8 mouse cellular contexts compared by ENCODE assay signal in genomic region chr3:98427260-98427599, GRCm38 (mm10). TPM values are rescaled to one million over a fixed set of nuclear protein-coding genes. Genes with fewer than 3 reads are reported as not detected.
DNase-seq lines count a peak whose midpoint lies in the region; ATAC-seq lines count a peak whose summit lies in the region.

No protein-coding gene starts in this region.

- ATAC-seq in erythroblast, adult 5-6 weeks (replicated peaks; ENCODE audit: low FRiP score, poor library complexity, severe bottlenecking) = no peak; the same call in 1 of the 2 replicates
- ATAC-seq in neural tube, embryonic 11.5 days (ENCODE audit: insufficient read depth, low FRiP score, low TSS enrichment) = no peak
- no peak; the same call in 1 of the 2 replicates for ATAC-seq in limb, embryonic 12.5 days (ENCODE audit: insufficient number of reproducible peaks, insufficient read depth, low FRiP score, low TSS enrichment, low read depth)
- no peak for ATAC-seq in stomach, embryonic 14.5 days (ENCODE audit: insufficient number of reproducible peaks, insufficient read depth, low FRiP score, low read depth)
- ATAC-seq in megakaryocyte-erythroid progenitor cell, adult 5-6 weeks (replicated peaks; ENCODE audit: low FRiP score, low TSS enrichment, poor library complexity, severe bottlenecking) = no peak; the same call in 1 of the 2 replicates

- H3K27me3 ChIP-seq in erythroblast, embryonic 14.5 days (ENCODE audit: control insufficient read depth) = peaks cover 44% of the 10 kb centered on the region
- peaks cover 19% of the 10 kb centered on the region for H3K27me3 ChIP-seq in neural tube, embryonic 11.5 days (ENCODE audit: control insufficient read depth, insufficient read depth, low read length)
- peaks cover 41% of the 10 kb centered on the region for H3K27me3 ChIP-seq in limb, embryonic 12.5 days
- H3K27me3 ChIP-seq in stomach, embryonic 14.5 days (ENCODE audit: control insufficient read depth, insufficient read depth, low read length) = peaks cover 5% of the 10 kb centered on the region; the same call in 1 of the 2 replicates

- under 1% methylated on average over 21 of the region's 23 CpGs for WGBS in neural tube, embryonic 11.5 days
- 1% methylated on average over 23 of the region's 23 CpGs for WGBS in limb, embryonic 12.5 days
- WGBS in stomach, embryonic 14.5 days = 3% methylated on average over 23 of the region's 23 CpGs

- peak overlapping the region; percentile 50 for H3K4me3 ChIP-seq in erythroblast, embryonic 14.5 days (replicated peaks)
- H3K4me3 ChIP-seq in neural tube, embryonic 11.5 days (ENCODE audit: low read depth, low read length) = peak overlapping the region; percentile 52
- H3K4me3 ChIP-seq in limb, embryonic 12.5 days (replicated peaks) = peak overlapping the region; percentile 61
- peak overlapping the region; percentile 55 for H3K4me3 ChIP-seq in stomach, embryonic 14.5 days (ENCODE audit: low read depth, low read length)

- H3K36me3 ChIP-seq in erythroblast, embryonic 14.5 days (ENCODE audit: control insufficient read depth) = no peaks in the 10 kb centered on the region; the same call in 1 of the 2 replicates
- no peaks in the 10 kb centered on the region for H3K36me3 ChIP-seq in neural tube, embryonic 11.5 days (ENCODE audit: control insufficient read depth, insufficient read depth, low read length)
- peaks cover 4% of the 10 kb centered on the region; the same call in 1 of the 2 replicates for H3K36me3 ChIP-seq in limb, embryonic 12.5 days
- no peaks in the 10 kb centered on the region; the same call in 1 of the 2 replicates for H3K36me3 ChIP-seq in stomach, embryonic 14.5 days (ENCODE audit: control insufficient read depth, insufficient read depth, low read length)

- H3K4me2 ChIP-seq in neural tube, embryonic 11.5 days (ENCODE audit: low read depth) = peak overlapping the region; percentile 97
- H3K4me2 ChIP-seq in limb, embryonic 12.5 days = peak overlapping the region; percentile 98
- H3K4me2 ChIP-seq in stomach, embryonic 14.5 days (replicated peaks; ENCODE audit: low read depth, low read length) = peak overlapping the region; percentile 99

- no peak for DNase-seq in neural tube, embryonic 11.5 days (ENCODE audit: low spot score)
- no peak for DNase-seq in neural tube, embryonic 10.5 days (ENCODE audit: extremely low spot score, low spot score)
- DNase-seq in MN1 (ENCODE audit: low spot score) = no peak

- no peak overlapping the region for H3K27ac ChIP-seq in neural tube, embryonic 11.5 days (ENCODE audit: low read depth, low read length)
- no peak overlapping the region for H3K27ac ChIP-seq in limb, embryonic 12.5 days
- H3K27ac ChIP-seq in stomach, embryonic 14.5 days (ENCODE audit: low read length) = no peak overlapping the region

- peaks cover 8% of the 10 kb centered on the region; the same call in 1 of the 2 replicates for H3K9me3 ChIP-seq in erythroblast, embryonic 14.5 days (ENCODE audit: control insufficient read depth, low read length)
- no peaks in the 10 kb centered on the region for H3K9me3 ChIP-seq in neural tube, embryonic 11.5 days (ENCODE audit: control insufficient read depth, low read length)
- H3K9me3 ChIP-seq in limb, embryonic 12.5 days = no peaks in the 10 kb centered on the region
- no peaks in the 10 kb centered on the region for H3K9me3 ChIP-seq in stomach, embryonic 14.5 days (ENCODE audit: control insufficient read depth, low read depth, low read length)

- H3K4me1 ChIP-seq in erythroblast, embryonic 14.5 days (ENCODE audit: control insufficient read depth) = peaks cover 9% of the 10 kb centered on the region
- peaks cover 19% of the 10 kb centered on the region for H3K4me1 ChIP-seq in neural tube, embryonic 11.5 days (ENCODE audit: control insufficient read depth, insufficient read depth, low read length)
- peaks cover 16% of the 10 kb centered on the region for H3K4me1 ChIP-seq in limb, embryonic 12.5 days (replicated peaks)
- peaks cover 5% of the 10 kb centered on the region; the same call in 1 of the 2 replicates for H3K4me1 ChIP-seq in stomach, embryonic 14.5 days (ENCODE audit: control insufficient read depth, insufficient read depth, low read length)

- H3K9ac ChIP-seq in neural tube, embryonic 11.5 days (ENCODE audit: low read length) = no peak overlapping the region
- peak overlapping the region; percentile 52 for H3K9ac ChIP-seq in limb, embryonic 12.5 days (replicated peaks)
- H3K9ac ChIP-seq in stomach, embryonic 14.5 days (replicated peaks; ENCODE audit: low read depth, low read length) = peak overlapping the region; percentile 14; the same call in 1 of the 2 replicates

RNA-seq across cellular contexts. Expression of gene Gm4450, which starts 29.7 kb away (rescaled TPM):
- not detected in 2 replicates for polyA plus RNA-seq in erythroblast, embryonic 14.5 days (2012)
- total RNA-seq in erythroblast, adult 5-6 weeks (2015; ENCODE audit: low replicate concordance) = not detected in 2 replicates
- total RNA-seq in erythroblast, adult 5-6 weeks (2017; ENCODE audit: low replicate concordance) = not detected in 2 replicates
- not detected in 2 replicates for polyA plus RNA-seq in neural tube, embryonic 11.5 days (2014; fragmentation: Nextera tagmentation; extraction: Ambion mirVana)
- 0.13 TPM in 1 of 2 replicates, not detected in the other for polyA plus RNA-seq in limb, embryonic 12.5 days (2016; fragmentation: Nextera tagmentation; extraction: Ambion mirVana)
- not detected in 2 replicates for polyA plus RNA-seq in stomach, embryonic 14.5 days (2014; fragmentation: Nextera tagmentation; extraction: Ambion mirVana)
- not detected in 2 replicates for total RNA-seq in megakaryocyte-erythroid progenitor cell, adult 5-6 weeks (2014; fragmentation: Nextera tagmentation)
- total RNA-seq in megakaryocyte-erythroid progenitor cell, adult 5-6 weeks (2017) = not detected in 2 replicates

RNA-seq across cellular contexts. Expression of gene Zfp697, which starts 45.0 kb away (rescaled TPM):
- polyA plus RNA-seq in erythroblast, embryonic 14.5 days (2012) = not detected in 2 replicates
- total RNA-seq in erythroblast, adult 5-6 weeks (2015; ENCODE audit: low replicate concordance) = 1.2 TPM in 1 of 2 replicates, not detected in the other
- total RNA-seq in erythroblast, adult 5-6 weeks (2017; ENCODE audit: low replicate concordance) = 0.09 and 0.14 TPM in 2 replicates
- 11.7 TPM in 2 replicates for polyA plus RNA-seq in neural tube, embryonic 11.5 days (2014; fragmentation: Nextera tagmentation; extraction: Ambion mirVana)
- polyA plus RNA-seq in limb, embryonic 12.5 days (2016; fragmentation: Nextera tagmentation; extraction: Ambion mirVana) = 8.9 and 9.6 TPM in 2 replicates
- polyA plus RNA-seq in stomach, embryonic 14.5 days (2014; fragmentation: Nextera tagmentation; extraction: Ambion mirVana) = 9.2 and 10.1 TPM in 2 replicates
- total RNA-seq in megakaryocyte-erythroid progenitor cell, adult 5-6 weeks (2014; fragmentation: Nextera tagmentation) = not detected in 2 replicates
- total RNA-seq in megakaryocyte-erythroid progenitor cell, adult 5-6 weeks (2017) = 0.19 TPM in 1 of 2 replicates, not detected in the other
